Mouse (Mus musculus): Measurements from ENCODE around the gene Gm43064.

DNA sequence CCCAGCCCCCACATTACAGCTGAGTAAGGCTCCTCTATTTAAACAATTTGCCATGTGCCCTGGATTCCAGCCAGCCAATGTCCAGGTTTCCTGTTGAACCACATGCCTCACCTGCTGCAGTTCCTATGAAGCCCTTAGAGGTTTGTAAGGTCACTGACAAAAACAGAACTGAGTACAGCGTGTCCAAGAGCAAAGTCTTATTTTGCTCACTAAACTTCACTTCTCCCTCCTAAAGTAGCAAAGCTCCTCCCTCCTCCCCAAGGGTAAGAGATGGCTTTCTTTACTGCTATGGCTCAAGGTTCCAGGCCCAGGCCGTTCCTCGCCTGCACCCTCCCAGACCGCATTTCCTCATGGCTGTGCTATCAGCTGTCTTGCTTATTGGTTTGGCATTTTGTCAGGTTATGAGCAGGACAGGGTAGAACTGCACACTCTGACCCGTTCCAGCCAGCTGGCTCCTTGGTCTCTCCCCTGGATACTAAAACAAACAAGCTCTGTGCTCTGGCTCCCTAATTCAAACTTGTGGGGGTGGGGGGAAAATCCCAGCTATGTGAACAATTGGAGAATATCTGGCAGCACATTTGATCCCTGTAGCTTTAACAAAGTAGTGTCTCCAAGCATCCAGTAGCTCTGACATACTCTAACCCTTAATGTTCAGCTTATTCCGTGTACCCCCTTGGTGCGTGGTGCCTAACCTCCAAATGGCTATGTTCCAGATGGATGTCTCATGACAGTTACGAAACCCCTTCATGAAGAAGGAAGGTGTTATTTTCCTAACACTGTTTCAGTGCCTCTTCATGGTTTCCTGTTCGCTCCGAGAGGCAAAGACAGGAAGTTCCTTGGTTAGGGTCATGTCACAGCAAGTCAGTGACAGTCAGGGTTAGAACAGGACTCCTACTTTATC lies 7.5 kb upstream of the Gm43064 start:
- TF ChIP-seq CTCF (IDR thresholded peaks at IDR 0.05; ENCODE audit: borderline replicate concordance, control insufficient read depth, extremely low read depth, insufficient read depth, low read length, poor library complexity) = no peak
- no peak for TF ChIP-seq POLR2A (IDR thresholded peaks at IDR 0.05; ENCODE audit: control insufficient read depth, extremely low read depth, insufficient read depth, low read length, poor library complexity)
